Mouse (Mus musculus): ENCODE measurements around the gene Fgfr2. TPM values are rescaled to one million over a fixed set of nuclear protein-coding genes. Genes with fewer than 3 reads are reported as not detected.

The Fgfr2 gene
- polyA plus RNA-seq, 1 experiment from 2014 or later, result 137 TPM

DNA sequence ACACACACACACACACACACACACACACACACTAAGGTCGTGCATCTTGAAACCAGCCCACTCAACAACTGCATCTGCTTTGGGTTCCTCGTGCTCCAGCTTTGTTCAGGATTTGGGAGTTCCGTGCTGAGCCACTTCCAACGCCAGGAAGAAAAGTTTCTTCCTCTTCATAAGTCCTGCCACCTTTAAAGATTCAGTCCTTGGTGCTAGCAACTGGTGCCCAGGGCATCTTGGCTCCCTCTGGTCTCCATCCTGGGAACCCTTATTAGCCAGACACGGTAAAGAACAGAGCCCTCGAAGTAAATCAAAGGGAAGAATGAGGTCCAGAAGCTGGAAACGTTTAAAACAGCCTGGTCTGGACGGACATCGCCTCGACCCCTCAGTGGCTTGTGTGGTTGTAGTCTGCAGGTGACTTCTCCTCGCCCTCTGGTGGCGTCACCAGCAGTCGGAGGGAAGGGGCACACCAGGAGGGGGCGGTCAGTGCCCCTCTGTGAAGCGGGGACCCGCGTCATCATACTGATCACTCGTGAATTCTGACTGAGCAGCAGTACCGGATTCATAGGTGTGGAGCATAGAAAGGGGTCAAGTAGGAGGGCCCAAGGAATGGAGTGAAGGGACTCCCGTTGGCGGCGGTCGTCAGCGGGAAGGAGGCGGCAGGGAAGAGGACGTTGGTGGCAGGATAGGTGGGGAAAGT lies 526.4 kb downstream of the Fgfr2 start:
- 5% methylated on average over 26 of the region's 26 CpGs for WGBS
- H3K4me2 ChIP-seq (replicated peaks), result peak overlapping the region; percentile 86
- H3K27me3 ChIP-seq, result peaks cover 64% of the 10 kb centered on the region
- no peak for ATAC-seq (ENCODE audit: insufficient number of reproducible peaks, low FRiP score, low TSS enrichment, low read depth)
- H3K9ac ChIP-seq, result no peak overlapping the region
- H3K4me1 ChIP-seq, result peaks cover 37% of the 10 kb centered on the region
- no peaks in the 10 kb centered on the region for H3K36me3 ChIP-seq
- no peak overlapping the region for H3K27ac ChIP-seq (replicated peaks)
- H3K4me3 ChIP-seq (replicated peaks), result peak overlapping the region; percentile 44
- no peaks in the 10 kb centered on the region for H3K9me3 ChIP-seq (replicated peaks)

DNA sequence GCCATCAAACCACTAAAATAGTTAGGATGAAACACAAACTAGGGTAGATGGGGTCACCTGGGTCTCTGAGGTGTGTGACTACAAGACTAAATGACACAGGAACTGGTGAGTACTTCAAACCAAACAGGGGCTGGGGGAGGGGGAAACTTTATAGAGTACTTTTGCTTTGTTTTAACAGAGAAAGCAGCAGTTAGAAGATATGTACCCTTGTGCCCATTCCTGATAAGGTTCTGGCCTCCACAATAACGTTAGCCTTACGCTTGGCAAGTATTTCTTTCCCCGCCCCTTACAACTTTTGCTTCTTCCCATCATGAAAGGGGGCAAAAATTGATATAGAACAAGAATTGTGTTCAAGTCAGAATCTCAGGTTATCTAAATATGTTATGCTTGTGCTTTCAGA lies 527.4 kb downstream of the Fgfr2 start:
- 78% methylated on average over 3 of the region's 3 CpGs for WGBS
- peaks cover 37% of the 10 kb centered on the region for H3K4me1 ChIP-seq
- no peak for ATAC-seq (ENCODE audit: insufficient number of reproducible peaks, low FRiP score, low TSS enrichment, low read depth)

DNA sequence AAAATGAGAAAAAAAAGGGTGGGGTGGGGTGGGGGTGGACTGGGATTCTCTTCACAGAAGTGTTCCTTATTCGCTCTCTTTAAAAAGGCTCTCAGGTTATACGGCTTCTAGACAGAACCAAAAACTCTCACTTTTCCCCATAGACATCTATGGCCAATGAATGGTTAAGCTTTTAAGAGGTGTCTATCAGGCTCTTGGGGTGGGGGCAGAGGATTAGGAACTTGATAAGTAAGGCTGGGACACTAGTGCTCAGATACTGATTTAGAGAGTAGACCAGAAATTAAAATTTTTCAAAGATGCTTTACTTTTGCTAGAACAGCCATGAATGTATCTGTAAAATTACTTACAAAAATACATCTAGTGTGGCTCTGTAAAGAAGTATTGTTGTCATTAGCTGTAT lies 528.8 kb downstream of the Fgfr2 start:
- ATAC-seq (ENCODE audit: insufficient number of reproducible peaks, low FRiP score, low TSS enrichment, low read depth), result no peak
- Histone ChIP-seq H3K4me2 (replicated peaks) (no peak overlapping the region), H3K27me3 (peaks cover 40% of the 10 kb centered on the region), H3K4me3 (replicated peaks) (no peak overlapping the region), H3K36me3 (no peaks in the 10 kb centered on the region), H3K27ac (replicated peaks) (no peak overlapping the region), H3K9ac (no peak overlapping the region), H3K9me3 (replicated peaks) (no peaks in the 10 kb centered on the region), H3K4me1 (peaks cover 26% of the 10 kb centered on the region)
- WGBS, result 83% methylated on average over 2 of the region's 2 CpGs

More for the DNA sequence above, 527.4 kb downstream of the Fgfr2 start:
- Histone ChIP-seq H3K9me3 (replicated peaks) (no peaks in the 10 kb centered on the region), H3K4me3 (replicated peaks) (no peak overlapping the region), H3K27me3 (peaks cover 55% of the 10 kb centered on the region), H3K9ac (no peak overlapping the region), H3K27ac (replicated peaks) (no peak overlapping the region), H3K36me3 (no peaks in the 10 kb centered on the region), H3K4me2 (replicated peaks) (no peak overlapping the region)

DNA sequence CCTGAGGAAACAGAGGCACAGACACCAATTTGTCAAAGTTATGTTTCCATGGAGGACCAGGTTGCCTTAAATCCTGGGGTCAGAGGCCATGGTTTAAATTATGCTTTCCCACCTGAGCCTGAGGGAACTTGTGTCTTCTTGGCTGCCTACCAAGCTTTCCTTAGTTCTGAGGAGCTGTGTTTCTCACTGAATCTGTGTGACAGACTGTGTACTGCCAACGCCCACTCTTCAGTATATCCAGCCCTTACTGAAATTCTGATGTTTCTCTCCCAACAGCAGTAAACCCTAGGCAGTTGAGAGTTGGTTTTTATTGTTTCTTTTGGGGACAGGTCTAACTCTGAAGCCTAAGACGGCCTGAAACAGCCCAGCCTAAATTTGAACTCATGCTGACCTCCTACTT lies 529.4 kb downstream of the Fgfr2 start:
- no peak for ATAC-seq (ENCODE audit: insufficient number of reproducible peaks, low FRiP score, low TSS enrichment, low read depth)
- no peak overlapping the region for H3K27ac ChIP-seq (replicated peaks)
- peaks cover 35% of the 10 kb centered on the region for H3K27me3 ChIP-seq
- no peak overlapping the region for H3K4me2 ChIP-seq (replicated peaks)
- H3K9me3 ChIP-seq (replicated peaks), result no peaks in the 10 kb centered on the region
- H3K4me3 ChIP-seq (replicated peaks), result no peak overlapping the region
- no peak overlapping the region for H3K9ac ChIP-seq
- H3K4me1 ChIP-seq, result peaks cover 21% of the 10 kb centered on the region
- 48% methylated on average over 2 of the region's 2 CpGs for WGBS
- no peaks in the 10 kb centered on the region for H3K36me3 ChIP-seq

DNA sequence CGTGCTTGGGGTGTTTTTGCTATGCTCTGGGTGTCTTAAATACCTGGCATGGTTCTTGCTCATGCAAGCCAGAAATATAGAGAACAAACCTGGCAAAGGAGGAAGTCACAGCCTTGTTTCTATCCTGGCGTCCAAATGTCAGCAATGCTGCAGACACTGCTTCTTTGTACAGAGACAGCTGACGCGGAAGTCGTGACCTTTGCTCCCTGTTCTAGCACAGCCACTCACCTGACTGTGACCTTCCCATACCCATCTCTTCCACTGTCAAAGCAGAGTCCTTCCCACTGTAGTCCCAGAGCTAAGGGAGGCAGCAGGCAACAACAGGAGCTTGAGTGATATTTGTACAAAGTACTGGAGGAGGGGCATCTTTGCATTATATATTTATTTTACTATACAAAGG lies 533.5 kb downstream of the Fgfr2 start:
- Histone ChIP-seq H3K9ac (no peak overlapping the region), H3K27me3 (no peaks in the 10 kb centered on the region), H3K36me3 (no peaks in the 10 kb centered on the region), H3K4me2 (replicated peaks) (no peak overlapping the region), H3K27ac (replicated peaks) (no peak overlapping the region), H3K4me3 (replicated peaks) (no peak overlapping the region), H3K4me1 (no peaks in the 10 kb centered on the region), H3K9me3 (replicated peaks) (no peaks in the 10 kb centered on the region)
- 47% methylated on average over 5 of the region's 5 CpGs for WGBS
- no peak for ATAC-seq (ENCODE audit: insufficient number of reproducible peaks, low FRiP score, low TSS enrichment, low read depth)

DNA sequence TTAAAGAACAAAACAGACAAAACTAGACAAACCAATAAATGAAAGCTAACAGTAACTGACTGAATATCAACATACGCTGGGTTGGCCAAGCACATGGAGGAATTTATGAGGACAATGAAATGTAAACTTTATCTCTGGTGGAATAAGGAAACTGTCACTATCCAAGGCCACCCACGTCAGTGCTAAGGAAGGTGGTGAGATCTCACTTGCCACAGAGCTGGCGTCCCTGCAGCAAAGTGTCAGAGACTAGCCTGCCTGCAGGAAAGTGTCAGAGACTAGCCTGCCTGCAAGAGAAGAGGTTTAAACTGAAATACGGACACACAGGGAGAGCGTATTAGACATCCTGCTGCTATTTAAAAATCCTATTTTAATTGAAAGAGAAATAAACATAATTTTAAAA lies 536.0 kb downstream of the Fgfr2 start:
- no peak overlapping the region for H3K4me3 ChIP-seq (replicated peaks)
- H3K27me3 ChIP-seq, result no peaks in the 10 kb centered on the region
- WGBS, result 73% methylated on average over 5 of the region's 5 CpGs
- no peaks in the 10 kb centered on the region for H3K36me3 ChIP-seq
- no peak for ATAC-seq (ENCODE audit: insufficient number of reproducible peaks, low FRiP score, low TSS enrichment, low read depth)
- no peaks in the 10 kb centered on the region for H3K9me3 ChIP-seq (replicated peaks)
- H3K4me2 ChIP-seq (replicated peaks), result no peak overlapping the region
- H3K9ac ChIP-seq, result no peak overlapping the region
- H3K27ac ChIP-seq (replicated peaks), result no peak overlapping the region
- no peaks in the 10 kb centered on the region for H3K4me1 ChIP-seq

DNA sequence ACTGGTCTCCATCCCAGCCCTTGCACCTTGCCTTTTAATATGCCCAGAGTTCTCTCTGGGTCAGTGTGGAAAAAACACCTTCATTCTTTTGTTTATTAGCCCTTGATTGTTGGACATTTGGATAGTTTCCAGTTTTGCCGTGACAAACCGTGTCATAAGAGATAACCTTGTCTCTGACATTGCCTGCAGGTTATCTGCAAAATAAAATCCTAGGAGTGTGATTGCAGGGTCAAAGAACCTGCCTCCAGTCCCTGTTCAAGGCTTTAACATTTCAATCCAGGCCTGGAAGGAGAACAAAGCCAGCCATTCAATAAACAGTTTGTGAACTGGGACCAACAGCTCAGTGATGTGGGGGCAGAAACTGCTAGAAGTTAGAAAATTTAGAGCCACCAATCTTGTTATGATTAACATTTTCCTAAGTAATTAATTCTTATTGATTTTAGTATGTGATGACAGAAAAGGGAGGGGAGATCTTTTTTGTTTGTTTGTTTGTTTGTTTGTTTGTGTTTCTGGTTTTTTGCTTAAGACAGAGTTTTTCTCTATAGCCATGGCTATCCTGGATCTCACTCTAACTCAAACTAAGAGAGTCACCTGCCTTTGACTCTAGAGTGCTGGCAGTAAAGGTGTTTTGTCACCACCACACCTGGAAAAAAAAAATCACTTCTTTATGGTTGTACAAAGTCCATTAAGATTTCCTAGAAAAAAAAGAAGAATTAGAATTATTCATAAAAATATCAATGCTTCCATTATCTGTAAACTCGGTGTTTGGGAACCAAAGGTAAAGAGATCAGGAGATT lies 537.3 kb downstream of the Fgfr2 start:
- 55% methylated on average over 3 of the region's 3 CpGs for WGBS

DNA sequence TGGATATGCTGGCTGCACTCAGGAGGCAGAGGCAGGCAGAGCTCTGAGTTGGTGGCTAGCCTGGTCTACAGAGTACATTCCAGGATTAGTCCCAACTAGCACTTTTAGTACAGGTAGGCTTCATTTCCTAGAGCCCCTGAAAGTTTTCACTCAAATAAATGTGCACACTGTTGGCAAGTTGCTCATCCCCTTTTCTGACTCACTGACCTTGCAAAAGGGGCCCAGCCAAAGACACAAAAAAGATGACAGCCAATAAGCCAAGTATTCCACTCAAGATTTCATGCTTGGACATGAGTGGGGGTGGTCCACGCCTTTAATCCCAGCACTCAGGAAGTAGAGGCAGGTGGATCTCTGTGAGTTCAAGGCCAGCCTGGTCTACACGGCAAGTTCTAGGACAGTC lies 541.7 kb downstream of the Fgfr2 start:
- Histone ChIP-seq H3K9ac (no peak overlapping the region), H3K36me3 (no peaks in the 10 kb centered on the region), H3K27me3 (peaks cover 3% of the 10 kb centered on the region; the same call in 1 of the 2 replicates), H3K4me1 (no peaks in the 10 kb centered on the region), H3K9me3 (replicated peaks) (no peaks in the 10 kb centered on the region), H3K27ac (replicated peaks) (no peak overlapping the region), H3K4me3 (replicated peaks) (no peak overlapping the region), H3K4me2 (replicated peaks) (no peak overlapping the region)
- no peak for ATAC-seq (ENCODE audit: insufficient number of reproducible peaks, low FRiP score, low TSS enrichment, low read depth)
- 84% methylated on average over 2 of the region's 2 CpGs for WGBS

More for the DNA sequence above, 537.3 kb downstream of the Fgfr2 start:
- Histone ChIP-seq H3K4me1 (no peaks in the 10 kb centered on the region), H3K4me3 (replicated peaks) (no peak overlapping the region), H3K36me3 (no peaks in the 10 kb centered on the region), H3K4me2 (replicated peaks) (no peak overlapping the region), H3K27ac (replicated peaks) (no peak overlapping the region), H3K9ac (no peak overlapping the region), H3K27me3 (no peaks in the 10 kb centered on the region), H3K9me3 (replicated peaks) (no peaks in the 10 kb centered on the region)
- ATAC-seq (ENCODE audit: insufficient number of reproducible peaks, low FRiP score, low TSS enrichment, low read depth), result no peak

DNA sequence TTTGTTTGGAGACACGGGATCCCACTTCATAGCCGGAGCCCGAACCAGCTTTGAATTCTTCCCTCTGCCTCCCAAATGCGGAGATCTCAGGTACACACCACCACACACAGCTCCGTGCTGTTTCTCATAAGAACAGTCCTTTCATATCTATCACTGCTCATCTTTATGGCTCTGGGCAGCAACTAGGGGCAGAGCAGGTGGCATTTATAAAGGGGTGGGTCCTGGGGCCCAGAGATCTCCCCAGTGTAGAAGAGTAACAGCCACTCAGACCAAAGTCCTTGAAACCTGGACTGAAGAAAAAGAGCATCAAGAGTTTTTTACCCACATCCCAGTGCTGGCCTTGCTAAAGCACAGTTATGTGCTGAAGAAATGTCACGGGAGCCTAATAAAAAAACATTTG lies 542.6 kb downstream of the Fgfr2 start:
- H3K4me3 ChIP-seq (replicated peaks), result no peak overlapping the region
- no peak overlapping the region for H3K27ac ChIP-seq (replicated peaks)
- H3K27me3 ChIP-seq, result peaks cover 3% of the 10 kb centered on the region; the same call in 1 of the 2 replicates
- H3K4me2 ChIP-seq (replicated peaks), result no peak overlapping the region
- 67% methylated on average over 6 of the region's 6 CpGs for WGBS
- H3K4me1 ChIP-seq, result no peaks in the 10 kb centered on the region
- H3K9me3 ChIP-seq (replicated peaks), result no peaks in the 10 kb centered on the region
- no peak for ATAC-seq (ENCODE audit: insufficient number of reproducible peaks, low FRiP score, low TSS enrichment, low read depth)
- no peak overlapping the region for H3K9ac ChIP-seq
- no peaks in the 10 kb centered on the region for H3K36me3 ChIP-seq

DNA sequence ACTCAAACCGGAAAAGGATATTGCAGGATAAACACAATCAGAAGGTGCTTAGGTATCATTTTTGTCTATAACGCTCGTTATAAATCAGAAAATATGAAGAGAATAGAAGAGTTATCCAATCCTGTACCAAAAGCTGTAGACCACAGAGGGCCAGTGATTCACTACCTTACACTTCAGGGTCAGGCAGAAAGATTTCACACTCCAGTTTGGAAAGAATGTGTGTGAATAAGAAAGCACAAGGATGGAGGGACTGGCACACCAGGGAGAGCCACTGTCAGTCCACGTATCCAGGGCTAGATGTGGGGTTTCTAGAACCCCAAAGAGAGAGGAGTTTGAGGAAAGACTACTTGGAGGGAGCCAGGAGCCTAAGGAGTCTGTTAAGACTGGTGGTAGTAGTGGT lies 546.3 kb downstream of the Fgfr2 start:
- no peak for ATAC-seq (ENCODE audit: insufficient number of reproducible peaks, low FRiP score, low TSS enrichment, low read depth)
- Histone ChIP-seq H3K9ac (no peak overlapping the region), H3K36me3 (no peaks in the 10 kb centered on the region), H3K4me3 (replicated peaks) (no peak overlapping the region; the same call in 1 of the 2 replicates), H3K27ac (replicated peaks) (no peak overlapping the region), H3K27me3 (peaks cover 3% of the 10 kb centered on the region; the same call in 1 of the 2 replicates), H3K4me1 (peaks cover 20% of the 10 kb centered on the region), H3K9me3 (replicated peaks) (no peaks in the 10 kb centered on the region), H3K4me2 (replicated peaks) (peak overlapping the region; percentile 54)
- 46% methylated on average over 4 of the region's 4 CpGs for WGBS

DNA sequence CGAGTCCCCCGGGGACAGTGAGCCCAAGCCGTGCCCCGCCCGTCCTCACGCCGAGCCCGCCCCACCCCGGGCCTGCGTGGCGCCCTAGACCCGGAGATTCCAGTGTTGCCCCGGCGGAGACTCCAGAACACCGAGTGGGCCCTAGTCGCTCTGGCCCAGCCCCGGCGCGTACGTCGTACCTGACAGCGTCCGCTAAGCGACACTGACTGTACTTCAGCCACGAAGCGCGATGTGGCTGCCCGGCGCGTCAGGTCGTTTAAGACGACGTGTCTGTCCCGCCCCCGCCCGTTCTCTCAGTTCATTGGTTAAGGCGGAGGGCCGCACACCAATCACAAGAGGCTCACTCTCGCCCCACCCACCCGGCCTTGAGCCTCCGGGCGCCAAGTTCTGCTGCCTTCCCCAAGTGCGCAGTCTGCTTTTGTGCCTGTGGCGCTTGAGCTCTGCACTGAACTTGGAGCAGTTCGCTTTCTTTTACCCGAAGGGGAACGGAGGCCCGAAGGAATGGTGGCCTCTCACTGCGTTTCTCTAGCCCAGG lies 547.0 kb downstream of the Fgfr2 start, which contains the start of gene Oat:
Oat (minus strand) TSS at position 283 of the 535 bp plus-strand sequence.
- H3K27me3 ChIP-seq, result peaks cover 3% of the 10 kb centered on the region; the same call in 1 of the 2 replicates

More for the DNA sequence above, 547.0 kb downstream of the Fgfr2 start, which contains the start of gene Oat:
- ATAC-seq (ENCODE audit: insufficient number of reproducible peaks, low FRiP score, low TSS enrichment, low read depth), result peak; percentile 96
- peak within 1 kb of the TSS; percentile 54 for H3K4me2 ChIP-seq (replicated peaks)
- no peaks in the 10 kb centered on the region for H3K36me3 ChIP-seq
- H3K27ac ChIP-seq (replicated peaks), result peak within 1 kb of the TSS; percentile 94
- H3K9ac ChIP-seq, result peak within 1 kb of the TSS; percentile 63
- H3K4me1 ChIP-seq, result peaks cover 28% of the 10 kb centered on the region
- WGBS, result under 1% methylated on average over 49 of the region's 49 CpGs
- no peaks in the 10 kb centered on the region for H3K9me3 ChIP-seq (replicated peaks)
- H3K4me3 ChIP-seq (replicated peaks), result peak within 1 kb of the TSS; percentile 65

Data from embryonic facial prominence, embryonic 15.5 days (tissue).